In genomic region chr11:115026912-115027311, GRCm38 (mm10) we compare ENCODE assay signal across 9 mouse cellular contexts. TPM values are rescaled to one million over a fixed set of nuclear protein-coding genes. Genes with fewer than 3 reads are reported as not detected.
"Had no signal": no experiment of that assay in that cellular context is flagged by ENCODE, and none has a peak within 500 bp of the region (broad histone marks: within the 10 kb centered on the region; RNA-seq: fewer than 3 reads in every experiment).

TSS of gene Cd300ld4 (minus strand) at chr11:115027012.

RNA-seq across cellular contexts. Expression of gene Cd300ld4, which starts in this region (rescaled TPM):
- total RNA-seq: neutrophil, adult 5-6 weeks had no signal
- polyA plus RNA-seq: neural tube, embryonic 13.5 days; neural tube, embryonic 14.5 days; neural tube, embryonic 15.5 days; small intestine, adult 2 months; stomach, embryonic 14.5 days; stomach, embryonic 15.5 days; stomach, embryonic 16.5 days; stomach, postnatal 0 days had no signal
